Mouse (Mus musculus): ENCODE data around the gene Otub1. TPM values are rescaled to one million over a fixed set of nuclear protein-coding genes. Genes with fewer than 3 reads are reported as not detected.

Gene Otub1
- polyA plus RNA-seq, 1 experiment: 260 TPM

DNA sequence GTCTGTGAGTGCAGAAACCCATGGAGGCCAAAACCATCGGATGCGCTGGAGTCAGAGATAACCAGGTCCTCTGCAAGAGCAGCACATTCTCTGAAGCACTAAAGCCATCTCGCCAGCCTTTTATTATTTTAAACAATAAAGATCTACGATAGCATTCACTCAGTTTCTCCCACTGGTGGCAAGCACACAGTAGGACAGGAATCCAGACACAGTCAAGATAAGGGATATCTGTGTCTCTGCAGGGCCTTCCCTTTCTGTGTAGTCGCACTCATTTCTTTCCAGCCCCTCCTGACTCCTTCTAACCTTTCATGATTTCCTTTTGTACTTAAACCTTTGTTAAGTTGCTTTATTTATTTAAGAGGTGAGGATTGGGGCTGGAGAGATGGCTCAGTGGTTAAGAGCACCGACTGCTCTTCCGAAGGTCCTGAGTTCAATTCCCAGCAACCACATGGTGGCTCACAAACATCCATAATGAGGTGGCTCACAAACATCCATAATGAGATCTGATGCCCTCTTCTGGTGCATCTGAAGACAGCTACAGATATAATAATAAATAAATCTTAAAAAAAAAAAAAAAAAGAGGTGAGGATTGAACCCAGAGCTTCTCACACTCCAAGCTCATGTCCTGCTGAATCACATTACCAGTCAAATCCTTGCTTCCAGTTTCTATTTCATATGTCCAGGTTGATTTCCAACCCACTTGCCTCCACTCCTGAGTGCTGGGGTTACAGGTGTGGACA is 4.0 kb upstream of the Otub1 start:
- DNase-seq (ENCODE audit: extremely low spot score in 1 of 2, low spot score in 1 of 2): no peak

DNA sequence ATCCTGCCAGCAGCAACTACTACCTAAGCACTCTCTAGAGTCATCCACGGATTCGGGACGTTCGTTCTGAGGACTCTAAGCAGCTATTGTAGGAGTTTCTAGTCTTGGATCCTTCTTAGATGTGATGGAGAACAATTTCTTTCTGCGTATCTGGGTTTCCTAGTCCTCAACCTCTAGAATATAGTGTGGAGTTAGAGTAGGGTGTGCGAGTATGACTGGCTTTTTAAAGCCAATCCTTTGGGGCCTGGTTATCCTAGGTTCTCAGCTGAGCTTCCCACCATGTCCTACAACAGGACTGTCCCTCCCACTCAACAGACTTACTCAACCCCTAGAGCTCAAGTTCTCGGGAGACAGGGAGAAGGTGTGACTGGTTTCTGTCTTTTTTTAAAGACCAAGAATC is 790 bp downstream of the Otub1 start:
- DNase-seq (ENCODE audit: extremely low spot score in 1 of 2, low spot score in 1 of 2): no peak

DNA sequence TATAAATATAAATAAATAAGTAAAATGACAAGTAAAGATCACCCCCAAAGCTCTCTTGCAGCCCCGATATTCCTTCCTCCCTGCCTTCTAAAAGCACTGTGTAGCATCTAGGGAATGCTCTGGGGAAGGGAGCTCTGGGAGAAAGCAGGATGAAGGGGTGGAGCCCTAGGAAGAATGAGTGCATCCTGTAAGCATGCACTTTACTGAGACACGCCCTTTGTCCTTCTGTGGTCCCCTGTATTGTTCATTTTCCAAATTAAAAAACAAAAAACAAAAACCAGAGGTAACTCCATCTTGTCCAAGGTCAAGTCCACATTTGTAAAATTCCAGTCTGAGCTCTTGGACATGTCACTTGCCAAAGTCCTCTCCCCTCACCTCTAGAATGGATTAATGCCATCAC is 1.2 kb downstream of the Otub1 start:
- DNase-seq (ENCODE audit: extremely low spot score in 1 of 2, low spot score in 1 of 2): no peak

DNA sequence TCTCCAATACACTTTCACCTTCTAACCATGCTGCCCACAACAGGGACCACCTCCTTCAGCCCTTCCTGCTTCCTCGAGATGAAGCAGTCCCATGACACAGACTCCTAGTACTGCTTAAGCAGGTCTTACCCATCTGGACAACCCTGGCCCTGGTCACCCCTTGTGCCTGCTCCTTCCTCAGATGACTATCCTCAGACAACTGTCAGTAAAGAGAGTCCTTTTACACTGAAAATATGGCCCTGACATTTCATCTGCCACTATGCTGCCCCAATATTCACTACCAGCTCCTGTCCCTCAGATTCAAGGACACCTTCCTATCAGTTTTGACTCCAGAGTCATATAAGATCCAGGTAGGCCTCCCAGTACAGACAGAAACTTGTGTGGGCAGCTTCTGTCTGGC is 5.7 kb downstream of the Otub1 start:
- no peak for DNase-seq (ENCODE audit: extremely low spot score in 1 of 2, low spot score in 1 of 2)

DNA sequence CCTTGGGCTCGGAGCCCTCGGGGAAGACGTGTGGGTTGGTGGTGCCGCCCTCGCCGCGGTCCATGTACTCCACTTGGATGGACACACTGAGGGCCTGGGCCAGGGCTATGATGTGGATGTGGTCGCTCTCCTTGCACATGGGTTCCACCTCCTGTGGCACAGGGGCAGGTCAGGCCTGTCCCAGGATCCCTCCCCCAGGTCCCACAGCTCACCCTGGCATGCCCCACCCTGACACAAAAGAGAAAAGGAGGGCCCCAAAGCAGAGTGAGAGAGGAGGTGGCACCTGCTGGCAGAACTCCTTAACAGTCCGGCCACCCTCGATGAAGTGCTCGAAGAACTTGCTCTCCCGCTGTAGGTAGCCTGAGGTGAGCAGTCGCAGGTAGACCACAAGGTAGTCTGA is 7.0 kb downstream of the Otub1 start:
- no peak for DNase-seq (ENCODE audit: extremely low spot score in 1 of 2, low spot score in 1 of 2)

DNA sequence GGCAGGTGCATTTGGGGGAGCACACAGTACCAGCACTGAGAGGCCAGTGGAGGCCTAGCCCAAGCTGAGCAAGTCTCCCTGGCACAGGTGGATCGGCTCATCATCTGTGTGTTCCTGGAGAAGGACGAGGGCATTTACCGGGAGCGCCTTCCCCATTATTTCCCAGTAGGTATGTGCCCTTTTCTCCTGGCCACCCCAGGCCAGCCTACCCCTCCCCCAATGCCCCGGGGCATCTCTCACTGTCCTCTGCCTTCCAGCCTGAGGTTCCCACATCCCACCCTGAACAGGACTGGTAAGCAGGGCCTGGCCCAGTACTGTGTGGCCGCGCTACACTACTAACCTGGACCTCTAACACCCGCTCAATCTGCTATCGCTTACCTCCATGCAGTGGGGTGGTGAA is 8.7 kb downstream of the Otub1 start:
- no peak for DNase-seq (ENCODE audit: extremely low spot score in 1 of 2, low spot score in 1 of 2)

DNA sequence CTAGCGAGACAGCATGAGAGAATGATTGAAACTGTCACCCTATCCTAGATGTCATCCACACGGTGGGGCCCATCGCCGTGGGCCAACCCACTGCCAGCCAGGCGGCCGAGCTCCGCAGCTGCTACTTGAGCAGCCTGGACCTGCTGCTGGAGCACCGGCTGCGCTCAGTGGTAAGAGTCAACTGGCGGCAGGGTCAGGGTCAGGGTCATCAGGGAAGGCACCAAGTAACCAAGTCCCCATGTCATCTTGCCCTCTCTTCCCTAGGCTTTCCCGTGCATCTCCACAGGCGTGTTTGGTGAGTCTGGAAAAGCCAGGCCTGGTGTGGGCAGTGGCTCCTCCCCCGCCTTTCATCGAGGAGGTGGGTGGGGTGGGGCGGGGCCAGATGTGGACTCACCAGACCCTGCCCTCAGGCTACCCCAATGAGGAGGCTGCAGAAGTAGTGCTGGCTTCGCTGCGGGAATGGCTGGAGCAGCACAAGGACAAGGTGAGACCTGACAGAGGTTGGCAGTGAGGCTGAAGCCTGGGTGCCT is 9.3 kb downstream of the Otub1 start:
- no peak for DNase-seq (ENCODE audit: extremely low spot score in 1 of 2, low spot score in 1 of 2)

DNA sequence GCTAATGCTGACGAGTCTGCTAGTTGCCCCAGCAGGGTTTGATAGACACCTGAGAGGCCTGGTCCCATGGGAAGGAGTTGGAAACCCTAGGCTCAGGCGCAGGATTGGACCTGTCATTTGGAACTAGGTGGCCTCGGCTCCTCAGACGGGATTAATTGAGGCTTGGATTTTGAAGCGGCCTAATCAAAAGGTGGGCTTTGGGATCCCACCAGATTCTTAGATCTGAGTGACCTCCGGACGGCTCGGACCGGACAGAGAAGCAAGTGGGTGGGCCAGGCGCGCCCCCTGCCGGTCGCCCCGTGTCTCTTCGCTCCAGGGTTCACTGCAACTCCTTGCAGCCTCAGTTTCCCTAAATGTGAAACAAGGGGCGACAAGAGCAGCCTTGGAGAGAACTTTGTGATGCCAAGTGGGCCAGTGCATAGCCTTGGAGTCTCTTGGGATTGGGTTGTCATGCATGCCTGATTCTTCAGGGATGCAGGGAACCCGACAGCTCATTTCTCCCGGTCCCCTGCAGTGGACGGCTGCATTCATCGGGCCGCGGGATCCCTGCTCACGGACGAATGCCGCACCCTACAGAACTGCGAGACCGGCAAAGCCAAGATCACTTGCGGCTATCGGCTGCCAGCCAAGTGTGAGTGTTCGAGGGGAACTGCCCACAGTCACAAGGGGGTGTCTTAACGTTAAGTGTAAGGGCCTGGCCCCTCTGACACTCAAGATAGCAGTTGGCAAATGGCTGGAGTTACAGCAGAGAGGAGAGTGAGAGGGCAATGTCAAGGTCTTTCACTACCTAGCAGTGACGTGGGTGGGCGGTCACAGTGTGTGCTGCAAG is 10.0 kb downstream of the Otub1 start:
- DNase-seq (ENCODE audit: extremely low spot score in 1 of 2, low spot score in 1 of 2): peak in 1 of 2 experiments; percentile 75

DNA sequence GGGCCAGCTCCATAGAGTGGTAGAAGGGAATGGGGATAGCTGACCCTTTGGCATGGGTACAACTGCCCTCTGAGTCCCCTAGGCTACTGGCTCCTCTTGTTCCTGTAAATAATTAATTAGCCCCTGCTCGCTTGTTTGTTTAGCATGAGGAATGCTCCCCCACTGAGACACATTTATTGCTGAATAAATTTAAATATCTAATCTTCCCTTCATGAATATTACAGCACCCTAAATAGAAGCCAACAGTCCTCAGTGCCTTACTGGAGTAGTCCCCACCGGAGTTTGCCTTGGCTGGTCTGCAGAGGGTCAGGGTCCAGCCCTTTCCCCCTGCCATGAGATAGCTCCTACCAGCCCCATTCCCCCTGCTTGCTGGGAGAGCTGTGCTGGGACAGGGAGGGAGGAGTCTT is 13.6 kb downstream of the Otub1 start:
- no peak for DNase-seq (ENCODE audit: extremely low spot score in 1 of 2, low spot score in 1 of 2)

DNA sequence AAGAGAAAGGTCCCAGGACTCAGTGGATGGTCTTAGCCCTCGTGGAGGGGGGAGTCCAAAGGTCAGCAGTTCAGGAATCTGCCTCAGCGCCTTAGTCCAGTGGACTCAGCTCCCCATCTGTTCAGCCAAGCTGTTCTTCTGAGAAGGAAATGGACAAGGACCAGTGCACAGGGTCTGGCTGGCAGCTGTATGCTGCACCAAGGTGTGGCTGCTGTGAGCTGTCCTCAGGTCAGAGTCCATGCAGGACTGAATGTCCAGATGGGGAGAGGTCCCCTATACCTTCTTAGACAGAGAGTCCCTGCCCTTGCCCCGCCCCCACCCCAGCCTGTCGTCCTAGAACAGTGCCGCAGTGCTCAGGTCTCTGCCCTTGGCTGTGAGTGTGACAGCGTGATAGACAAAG is 14.5 kb downstream of the Otub1 start:
- DNase-seq (ENCODE audit: extremely low spot score in 1 of 2, low spot score in 1 of 2): no peak

DNA sequence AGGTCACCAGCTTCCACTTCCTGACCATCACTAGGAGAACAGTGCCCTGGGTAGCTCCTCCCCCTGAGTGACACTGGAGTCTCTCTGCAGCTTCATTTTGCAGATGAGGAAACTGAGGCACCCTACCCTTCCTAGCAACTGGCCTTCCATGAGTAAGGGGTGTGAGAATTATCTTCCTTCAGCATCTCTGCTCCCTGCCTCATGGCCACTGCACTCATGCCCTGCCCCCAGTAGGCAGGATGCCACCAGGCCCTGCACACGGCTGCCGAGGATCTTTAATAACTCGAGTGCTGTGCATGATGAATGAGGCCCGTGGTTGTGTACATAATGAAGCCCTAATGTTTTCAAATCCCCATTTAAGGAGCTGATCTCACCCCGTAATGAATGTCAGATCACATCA is 15.1 kb downstream of the Otub1 start:
- DNase-seq (ENCODE audit: extremely low spot score in 1 of 2, low spot score in 1 of 2): no peak

DNA sequence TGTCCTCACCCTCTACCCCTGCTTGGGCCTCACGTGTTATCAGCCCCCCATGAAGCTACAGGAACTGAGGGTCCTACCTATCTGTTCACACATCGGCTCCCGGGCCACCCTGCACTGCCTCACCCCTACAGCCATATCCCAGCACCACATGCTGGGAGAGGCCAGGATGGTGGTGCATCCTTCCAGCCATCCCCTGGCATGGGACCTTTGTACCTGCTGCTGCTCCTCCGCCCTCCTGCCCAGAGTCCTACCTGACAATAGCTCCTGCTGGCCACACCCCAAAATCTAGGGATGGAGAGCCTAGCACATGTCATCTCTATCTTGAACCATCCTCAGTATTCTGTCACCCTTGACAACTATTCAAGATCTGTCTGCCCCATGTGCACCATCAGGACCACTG is 17.1 kb downstream of the Otub1 start:
- no peak for DNase-seq (ENCODE audit: extremely low spot score in 1 of 2, low spot score in 1 of 2)

DNA sequence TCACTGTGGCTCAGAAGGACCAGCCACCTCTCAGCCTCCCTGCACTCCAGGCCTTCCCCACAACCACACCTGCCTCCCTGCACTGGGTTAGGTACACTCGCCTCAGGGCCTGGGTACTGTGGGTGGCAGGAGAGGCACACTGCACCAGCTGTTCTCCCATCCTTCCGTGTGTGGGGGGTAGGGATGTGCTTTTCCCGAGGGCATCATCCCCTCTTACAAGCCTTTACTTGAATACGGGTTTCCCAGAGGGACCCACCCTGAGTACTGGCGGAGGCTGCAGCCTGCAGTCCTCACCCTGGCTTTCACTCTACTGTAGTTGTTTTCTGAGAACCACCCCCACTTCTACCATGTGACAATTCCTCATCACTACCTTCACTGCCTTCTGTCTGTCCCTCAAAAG is 19.0 kb downstream of the Otub1 start:
- no peak for DNase-seq (ENCODE audit: extremely low spot score in 1 of 2, low spot score in 1 of 2)

DNA sequence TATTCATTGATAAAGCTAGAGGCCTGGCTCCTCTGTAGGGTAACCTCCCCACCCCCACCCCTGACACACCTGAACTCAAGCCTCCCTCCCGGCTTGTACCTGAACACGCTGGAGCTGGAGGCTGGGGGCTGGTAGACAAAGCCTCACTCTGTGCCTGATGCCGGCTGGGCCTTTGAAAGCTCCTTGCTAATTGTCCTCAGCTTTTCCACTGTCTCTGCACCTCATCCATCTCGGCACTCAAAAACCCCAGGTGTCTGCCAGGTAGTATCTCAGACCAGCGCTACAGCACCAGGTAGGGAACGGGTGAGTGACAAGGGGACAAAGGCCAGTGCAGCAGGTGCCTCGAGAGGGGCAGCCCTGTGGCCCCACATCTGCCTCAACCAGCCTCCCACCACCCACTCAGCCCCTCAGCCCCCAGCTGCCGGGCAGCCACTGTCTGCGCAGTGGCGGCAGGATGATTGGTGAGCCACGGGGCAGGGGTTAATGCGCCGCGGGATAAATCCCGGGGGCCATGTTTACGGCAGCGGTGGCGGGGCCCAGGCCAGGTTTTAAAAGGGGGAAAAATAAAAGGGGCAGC is 20.3 kb downstream of the Otub1 start:
- DNase-seq (ENCODE audit: extremely low spot score in 1 of 2, low spot score in 1 of 2): no peak

DNA sequence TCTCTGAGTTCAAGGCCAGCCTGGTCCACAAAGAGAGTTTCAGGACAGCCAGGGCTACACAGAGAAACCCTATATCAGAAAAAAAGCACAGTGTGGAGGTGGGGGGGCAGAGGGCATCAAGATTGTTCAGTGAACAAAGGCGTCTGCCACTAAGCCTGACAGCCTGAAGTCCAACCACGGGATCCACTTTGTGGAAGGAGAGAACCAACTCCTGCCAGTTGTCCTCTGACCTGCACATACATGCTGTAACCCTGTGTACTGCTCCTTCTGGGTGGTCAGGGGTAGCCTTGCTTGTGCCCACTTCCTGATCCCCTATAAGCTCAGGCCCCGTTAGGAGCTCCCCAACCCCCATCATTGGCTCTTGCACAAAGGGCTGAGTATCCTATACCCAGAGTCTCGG is 21.1 kb downstream of the Otub1 start:
- no peak for DNase-seq (ENCODE audit: extremely low spot score in 1 of 2, low spot score in 1 of 2)

DNA sequence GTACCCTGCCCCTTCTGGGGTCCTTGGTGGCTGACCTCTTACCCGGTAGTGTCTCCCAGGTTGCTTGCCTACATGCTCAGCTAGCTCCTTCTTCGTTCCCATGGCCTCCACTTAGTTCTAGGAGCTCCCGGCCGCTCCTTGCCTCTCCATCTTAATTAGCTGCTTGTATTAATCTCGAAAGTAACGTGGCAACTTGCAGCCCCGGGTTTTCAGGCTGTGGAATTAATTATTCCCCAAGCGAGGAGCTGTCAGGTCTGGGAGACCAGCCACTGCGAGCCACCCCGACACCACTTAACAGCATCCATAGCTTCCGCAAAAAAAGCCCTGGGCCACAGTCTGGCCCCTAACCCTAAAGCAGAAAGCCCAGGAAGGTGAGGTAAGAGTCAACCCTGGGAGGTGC is 22.7 kb downstream of the Otub1 start:
- DNase-seq (ENCODE audit: extremely low spot score in 1 of 2, low spot score in 1 of 2): no peak

DNA sequence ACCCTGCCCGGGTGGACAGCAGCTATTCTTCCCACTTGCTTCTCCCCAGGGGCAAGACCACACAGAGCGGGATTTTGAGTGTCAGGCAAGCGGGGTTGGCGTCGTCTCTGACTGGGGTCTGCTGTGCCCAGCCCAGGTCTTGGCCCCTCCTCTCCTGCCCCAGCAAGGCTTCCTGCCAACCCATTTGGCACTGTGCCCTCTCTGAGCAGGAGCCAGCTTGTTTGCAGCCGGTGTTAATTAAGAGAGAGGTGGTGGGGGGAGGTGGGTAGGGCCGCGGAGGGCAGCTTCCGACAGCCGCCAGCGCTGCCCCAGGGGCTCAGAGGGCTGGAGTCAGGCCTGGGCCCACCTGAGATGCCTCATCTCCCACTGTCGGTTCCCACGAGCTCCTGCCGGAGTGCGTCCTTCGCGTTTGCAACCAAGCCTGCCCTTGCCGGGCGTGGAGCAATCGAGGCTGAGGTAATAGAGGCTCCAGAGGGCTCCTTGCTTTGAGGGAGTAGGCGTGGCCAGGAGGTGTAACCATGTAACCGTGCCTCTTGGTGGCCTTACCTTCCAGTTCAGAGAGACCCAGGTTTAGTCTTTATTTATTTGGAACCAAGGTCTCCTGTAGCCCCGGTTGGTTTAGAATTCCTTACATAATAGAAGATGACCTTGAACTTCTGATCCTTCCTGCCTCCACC is 23.7 kb downstream of the Otub1 start:
- DNase-seq (ENCODE audit: extremely low spot score in 1 of 2, low spot score in 1 of 2): peak in 1 of 2 experiments; percentile 82

DNA sequence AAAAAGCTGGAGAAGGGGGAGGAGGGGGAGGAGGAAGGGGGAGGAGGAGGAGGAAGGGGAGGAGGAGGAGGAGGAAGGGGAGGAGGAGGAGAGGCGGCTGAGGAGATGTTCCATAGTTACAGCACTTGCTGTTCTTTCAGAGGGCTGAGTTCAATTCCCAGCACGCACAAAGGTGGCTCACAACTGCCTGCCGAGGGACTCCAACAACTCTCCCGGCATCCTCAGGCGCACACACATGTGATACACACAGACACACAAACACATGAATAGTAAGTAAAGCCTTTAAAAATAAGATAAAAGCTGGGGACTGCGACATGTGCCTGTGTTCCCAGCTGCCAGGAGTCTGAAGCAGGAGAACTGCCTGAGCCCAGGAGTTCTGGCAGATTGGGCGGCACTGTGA is 24.6 kb downstream of the Otub1 start:
- DNase-seq (ENCODE audit: extremely low spot score in 1 of 2, low spot score in 1 of 2): no peak

DNA sequence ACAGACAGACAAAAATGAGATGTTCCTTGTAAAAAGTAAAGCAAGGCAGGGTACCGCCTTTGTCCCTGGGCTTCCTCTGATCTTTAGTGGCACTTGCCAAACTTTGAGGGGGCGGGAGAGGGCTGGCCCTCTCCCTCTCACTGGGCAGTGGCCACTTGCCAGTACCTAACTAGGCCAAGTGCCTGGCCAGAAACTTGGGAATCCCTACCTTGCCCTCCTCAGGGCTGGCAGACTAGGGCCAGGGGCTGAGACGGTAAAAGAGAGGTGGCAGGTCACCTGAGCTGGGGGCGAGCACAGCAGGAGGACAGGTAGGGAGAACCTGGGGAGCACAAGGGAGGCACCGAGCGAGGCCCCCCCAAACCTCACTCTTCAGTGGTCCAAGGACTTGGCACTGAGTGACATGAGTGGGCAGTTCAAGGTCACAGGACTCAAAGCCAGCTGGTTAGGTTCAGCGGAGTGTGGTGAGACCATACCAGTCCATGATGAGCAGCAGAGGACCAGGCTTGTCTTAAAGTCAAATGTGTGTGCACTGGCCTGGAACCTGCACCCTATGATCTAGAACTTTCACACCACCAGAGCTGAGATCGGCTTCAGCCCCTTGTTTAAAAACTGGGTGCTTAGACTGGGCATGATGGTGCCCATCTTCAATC is 25.2 kb downstream of the Otub1 start:
- no peak for DNase-seq (ENCODE audit: extremely low spot score in 1 of 2, low spot score in 1 of 2)

DNA sequence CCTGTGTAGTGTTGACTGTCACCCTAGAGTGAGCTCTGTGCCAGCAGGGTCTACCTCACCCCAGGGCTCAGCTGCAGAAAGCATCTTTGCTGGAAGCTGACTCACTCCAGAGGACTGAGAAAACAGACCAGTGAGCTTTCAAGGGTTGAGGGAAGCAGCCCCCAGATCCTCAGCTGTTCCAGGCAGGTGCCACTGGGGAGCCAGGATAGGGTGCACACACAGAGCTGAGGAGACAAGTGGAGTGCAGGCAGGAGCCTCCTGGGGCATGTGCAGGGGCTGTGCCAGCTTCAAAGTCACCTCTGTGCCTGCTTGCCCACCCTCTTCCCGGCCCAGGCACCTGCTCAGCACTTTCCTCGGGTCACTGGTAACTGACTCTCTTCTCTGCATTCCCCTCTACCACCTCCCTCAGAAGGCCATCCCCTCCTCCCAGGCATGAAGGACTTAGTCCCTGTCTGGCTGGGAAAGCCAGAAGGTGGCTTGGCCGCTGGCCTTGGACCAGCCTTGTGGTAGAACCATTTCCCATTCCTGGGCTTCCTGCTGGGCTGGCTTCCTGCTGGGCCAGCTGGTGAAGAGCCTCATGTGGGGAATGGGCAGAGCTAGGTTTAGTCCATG is 27.2 kb downstream of the Otub1 start:
- no peak for DNase-seq (ENCODE audit: extremely low spot score in 1 of 2, low spot score in 1 of 2)
